Mouse (Mus musculus) testis, adult 10 weeks (tissue): ENCODE measurements around the gene Toe1. TPM values are rescaled to one million over a fixed set of nuclear protein-coding genes. Genes with fewer than 3 reads are reported as not detected.

Experiments
- polyA plus RNA-seq: library from polyadenylated mRNA; stranded (reverse); fragments of 350-450 nt; fragmentation: Illumina TruSeq; extraction: RNeasy Lipid Tissue Mini Kit (QIAGEN cat#74804); gene quantifications from one replicate; pipeline ENCODE4 v1.2.3, GENCODE M21; 2014; ENCODE audit warnings: low read depth, low replicate concordance

Gene Toe1
- 9.3 TPM for polyA plus RNA-seq

DNA sequence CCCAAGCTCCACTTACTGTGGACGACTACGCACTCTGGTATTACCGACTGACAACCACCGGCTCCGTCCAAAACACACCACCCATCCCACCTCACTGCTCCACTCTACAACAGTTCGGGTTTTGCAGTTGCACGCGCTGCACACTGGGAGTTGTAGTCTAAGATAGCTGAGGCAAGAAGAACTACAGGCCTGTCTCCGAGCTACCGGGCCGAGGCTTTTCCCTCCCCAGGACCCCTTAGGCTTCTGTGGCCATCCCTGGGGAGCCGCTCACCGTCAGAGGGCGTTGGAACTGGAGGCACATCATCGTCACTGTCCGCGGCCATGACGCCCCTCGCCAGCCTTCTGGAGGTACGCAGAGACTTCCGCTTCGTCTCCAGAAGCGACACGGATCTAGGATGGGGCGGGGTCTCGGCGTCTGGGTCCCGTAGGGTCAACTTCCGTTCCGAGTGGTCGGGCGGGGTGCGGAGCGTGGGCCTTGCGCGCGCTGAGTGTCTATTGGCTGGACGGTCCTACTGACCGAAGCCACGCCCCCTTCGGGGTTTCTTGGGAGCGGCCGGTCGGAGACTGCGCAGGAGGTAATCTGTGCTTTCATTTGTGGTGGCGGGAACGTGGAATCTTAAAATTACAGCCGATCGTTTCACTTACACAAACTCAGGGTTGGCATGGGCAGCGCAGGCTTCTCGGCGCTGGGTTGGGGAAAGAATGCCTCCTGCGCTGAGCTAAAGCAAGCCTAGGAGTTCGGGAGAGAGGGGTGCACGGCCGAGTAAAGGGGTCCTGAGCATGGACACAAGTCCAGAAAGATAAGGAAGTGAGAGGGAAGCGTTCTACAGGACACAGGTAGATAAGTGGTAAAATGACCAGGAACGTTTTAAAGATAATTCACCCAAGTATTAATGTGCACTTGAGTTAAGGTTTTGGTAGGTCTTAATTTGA is at the start of gene Toe1, which contains the start of gene Mutyh:
Toe1 (minus strand) TSS at position 444 of the 933 bp plus-strand sequence.
Mutyh (plus strand) TSS at position 527 of the 933 bp plus-strand sequence.

GRCm38 (mm10) chr4:116821694-116822016 is 14.2 kb upstream of the Toe1 start, which contains the start of gene Hpdl:
Gene Hpdl (minus strand): TSS chr4:116821707.

Other genes with a start within 250 kb of the Toe1 start
- 79.2 TPM for gene Gpbp1l1, start 250.0 kb downstream of the Toe1 start, polyA plus RNA-seq
- gene Ccdc17, start 211.0 kb downstream of the Toe1 start, polyA plus RNA-seq = 1.3 TPM
- gene Nasp, start 179.7 kb downstream of the Toe1 start, polyA plus RNA-seq = 1,868 TPM
- 112 TPM for gene Akr1a1, start 156.0 kb downstream of the Toe1 start, polyA plus RNA-seq
- gene Prdx1, start 122.1 kb downstream of the Toe1 start, polyA plus RNA-seq = 511 TPM
- 27.0 TPM for gene Mmachc, start 99.2 kb downstream of the Toe1 start, polyA plus RNA-seq
- 93.6 TPM for gene Ccdc163, start 99.1 kb downstream of the Toe1 start, polyA plus RNA-seq
- 24.2 TPM for gene Tesk2, start 86.7 kb downstream of the Toe1 start, polyA plus RNA-seq
- gene Mutyh, start 83 bp upstream of the Toe1 start, polyA plus RNA-seq = 1.1 TPM
- 0.29 TPM for gene Hpdl, start 14.1 kb upstream of the Toe1 start, polyA plus RNA-seq
- gene Zswim5, start 69.7 kb upstream of the Toe1 start, polyA plus RNA-seq = 3.1 TPM
- 2.9 TPM for gene Urod, start 186.8 kb upstream of the Toe1 start, polyA plus RNA-seq
- gene Hectd3, start 187.7 kb upstream of the Toe1 start, polyA plus RNA-seq = 2.4 TPM
- 16.7 TPM for gene Eif2b3, start 211.8 kb upstream of the Toe1 start, polyA plus RNA-seq